Mouse (Mus musculus): ENCODE measurements around the gene Dusp16.
"Not testable (repeated sequence)": the region's sequence is repeated elsewhere in the genome, so short reads cannot be mapped to it uniquely, and the experiment has no call there.

Dusp16 gene

GRCm38 (mm10) chr6:134700451-134701210 is 91.8 kb downstream of the Dusp16 start:
- no peak for DNase-seq (ENCODE audit: low spot score in 2 of 2)

DNA sequence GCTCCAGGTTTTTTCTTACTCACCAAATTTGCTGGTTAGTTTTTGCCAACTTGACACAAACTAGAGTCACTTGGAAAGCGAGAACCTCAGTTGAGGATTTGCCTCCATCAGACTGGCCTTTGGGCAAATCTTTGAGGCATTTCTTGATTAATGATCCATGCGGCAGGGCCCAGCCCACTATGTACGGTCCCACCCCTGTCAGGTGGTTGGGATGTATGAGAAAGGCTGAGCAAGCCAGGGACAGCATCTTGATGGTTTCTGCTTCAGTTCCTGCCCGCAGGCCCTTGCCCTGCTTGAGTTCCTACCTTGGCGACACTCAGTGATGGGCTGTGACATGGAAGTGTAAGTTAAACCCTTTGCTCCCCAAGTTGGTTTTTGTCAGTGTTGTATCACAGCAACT is 94.2 kb downstream of the Dusp16 start:
- DNase-seq (ENCODE audit: low spot score in 2 of 2) = no peak

- DNase-seq (ENCODE audit: low spot score in 2 of 2) = no peak
Measured at GRCm38 (mm10) chr6:134696554-134696953, 95.9 kb downstream of the Dusp16 start.

DNA sequence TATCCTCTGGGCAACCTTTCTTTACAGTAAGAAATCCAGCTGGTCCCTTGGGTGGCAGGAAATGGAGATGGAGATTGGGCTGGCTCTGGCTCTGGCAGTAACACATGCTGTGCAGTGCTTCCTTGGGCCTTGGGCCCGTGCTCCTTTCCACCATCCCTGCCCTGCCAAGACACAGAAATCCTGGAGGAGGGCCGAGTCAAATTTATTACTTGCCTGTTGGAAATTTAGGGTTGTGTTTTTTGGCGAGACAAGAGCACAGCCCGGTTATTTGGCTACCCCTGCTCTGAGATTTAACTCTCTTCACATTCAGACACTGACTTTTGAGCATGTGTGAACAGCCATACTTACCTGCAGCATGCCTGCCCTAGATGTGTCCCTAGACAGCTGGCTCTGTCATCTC is 96.3 kb downstream of the Dusp16 start:
- DNase-seq (ENCODE audit: low spot score in 2 of 2) = no peak

GRCm38 (mm10) chr6:134695625-134696024 is 96.8 kb downstream of the Dusp16 start:
- no peak for DNase-seq (ENCODE audit: low spot score in 2 of 2)

DNA sequence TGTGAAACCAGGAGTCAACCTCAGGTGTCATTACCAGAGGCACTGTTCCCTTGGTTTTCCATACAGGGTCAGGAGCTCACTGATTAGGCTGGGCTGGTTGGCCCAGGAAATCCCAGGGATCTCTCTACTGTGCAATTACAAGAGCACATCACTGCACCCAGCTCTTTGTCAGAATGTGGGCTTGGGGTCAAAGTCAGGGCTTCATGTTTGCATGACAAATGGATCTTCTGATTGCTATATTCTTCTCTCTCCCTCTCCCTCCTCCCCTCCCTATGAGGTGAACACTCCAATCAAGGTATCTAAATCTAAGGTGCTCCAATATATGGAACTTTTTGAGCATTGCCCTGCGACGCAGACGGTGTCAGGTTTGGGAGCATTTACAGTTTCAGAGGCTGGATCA is 97.4 kb downstream of the Dusp16 start:
- no peak for DNase-seq (ENCODE audit: low spot score in 2 of 2)

GRCm38 (mm10) chr6:134694498-134694897 is 97.9 kb downstream of the Dusp16 start:
- DNase-seq (ENCODE audit: low spot score in 2 of 2) = no peak

- no peak for DNase-seq (ENCODE audit: low spot score in 2 of 2)
Measured at GRCm38 (mm10) chr6:134685515-134685914, 106.9 kb downstream of the Dusp16 start.

- no peak for DNase-seq (ENCODE audit: low spot score in 2 of 2)
Measured at GRCm38 (mm10) chr6:134685040-134685439, 107.4 kb downstream of the Dusp16 start.

GRCm38 (mm10) chr6:134684354-134684915 is 108.0 kb downstream of the Dusp16 start:
- DNase-seq (ENCODE audit: low spot score in 2 of 2) = no peak

GRCm38 (mm10) chr6:134679330-134679729 is 113.1 kb downstream of the Dusp16 start:
- not testable (repeated sequence) for DNase-seq (ENCODE audit: low spot score in 2 of 2)

DNA sequence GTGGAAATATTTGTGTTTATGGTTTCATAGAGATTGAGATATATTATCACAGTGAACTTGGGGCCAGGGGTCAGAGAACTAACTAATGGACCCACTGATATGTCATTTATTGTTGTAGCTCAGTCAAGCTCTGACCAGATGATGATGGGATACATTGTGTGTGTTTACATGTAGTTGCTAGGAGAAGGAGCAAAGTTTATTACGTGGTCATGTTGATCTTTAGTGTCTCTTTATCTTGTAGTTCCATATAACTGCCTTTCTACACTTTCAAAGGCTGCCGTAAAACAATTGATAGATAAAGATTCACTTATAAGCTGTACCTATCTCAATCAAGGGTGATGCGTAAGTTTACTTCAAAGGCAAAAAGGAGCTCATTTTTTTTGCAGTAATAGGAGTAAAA is 114.4 kb downstream of the Dusp16 start:
- no peak for DNase-seq (ENCODE audit: low spot score in 2 of 2)

GRCm38 (mm10) chr6:134677504-134677903 is 114.9 kb downstream of the Dusp16 start:
- DNase-seq (ENCODE audit: low spot score in 2 of 2) = no peak

DNA sequence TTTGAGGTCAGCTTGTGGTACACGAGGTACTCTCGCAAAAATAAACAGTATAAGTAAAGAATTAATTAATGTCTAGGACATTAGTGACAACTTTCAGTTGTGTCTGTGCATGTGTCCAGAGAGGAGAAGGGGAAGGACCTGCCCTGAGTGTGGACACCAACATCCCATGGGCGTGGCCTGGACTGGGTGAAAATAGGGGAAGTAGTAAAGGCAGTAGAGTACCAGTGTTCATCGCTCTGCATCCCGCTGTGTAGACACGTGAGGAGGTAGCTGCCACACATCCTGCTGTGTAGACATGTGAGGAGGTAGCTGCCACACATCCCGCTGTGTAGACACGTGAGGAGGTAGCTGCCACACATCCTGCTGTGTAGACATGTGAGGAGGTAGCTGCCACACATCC is 118.7 kb downstream of the Dusp16 start:
- DNase-seq (ENCODE audit: low spot score in 2 of 2) = not testable (repeated sequence)

GRCm38 (mm10) chr6:134670881-134671411 is 121.5 kb downstream of the Dusp16 start:
- DNase-seq (ENCODE audit: low spot score in 2 of 2) = no peak

- no peak for DNase-seq (ENCODE audit: low spot score in 2 of 2)
Measured at GRCm38 (mm10) chr6:134669179-134669865, 123.1 kb downstream of the Dusp16 start.

DNA sequence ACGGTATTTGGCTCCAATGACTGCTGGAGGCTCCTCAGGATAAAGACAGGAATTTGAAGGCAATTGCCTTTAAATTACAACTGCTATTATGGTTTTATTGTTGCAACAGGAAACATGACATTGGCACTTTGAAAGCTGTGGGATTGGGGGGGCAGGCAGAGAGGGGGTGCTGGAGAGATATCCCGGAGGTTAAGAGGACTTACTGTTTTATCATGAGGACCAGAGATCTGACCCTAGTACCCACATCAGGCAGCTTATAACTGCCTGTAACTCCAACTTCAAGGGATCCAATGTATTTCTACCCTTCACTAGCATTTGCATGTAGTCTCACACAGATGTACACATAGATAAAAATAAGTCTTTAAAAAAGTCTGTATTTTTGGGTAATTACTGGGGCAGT is 123.9 kb downstream of the Dusp16 start:
- DNase-seq (ENCODE audit: low spot score in 2 of 2) = no peak

DNA sequence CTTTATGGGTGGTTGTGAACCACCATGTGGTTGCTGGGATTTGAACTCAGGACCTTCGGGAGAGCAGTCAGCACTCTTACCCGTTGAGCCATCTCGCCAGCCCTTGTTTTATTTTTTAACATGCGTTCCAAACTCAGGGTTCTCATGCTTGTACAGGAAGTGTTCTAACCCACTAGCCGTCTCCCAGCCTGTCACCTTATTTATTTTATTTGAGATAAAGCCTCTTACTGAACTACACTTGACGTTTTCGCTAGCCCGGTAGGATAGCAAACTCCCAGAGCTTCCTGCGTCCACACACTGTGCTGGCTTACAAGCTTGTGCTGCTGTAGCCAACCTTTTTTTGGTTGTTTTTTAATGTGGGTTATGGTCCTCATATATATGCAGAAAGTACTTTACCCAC is 126.6 kb downstream of the Dusp16 start:
- no peak for DNase-seq (ENCODE audit: low spot score in 2 of 2)
